Mouse (Mus musculus): ENCODE results near the gene Zfp114. TPM values are rescaled to one million over a fixed set of nuclear protein-coding genes. Genes with fewer than 3 reads are reported as not detected.

Zfp114 gene
- 0.11 TPM for polyA plus RNA-seq (2014; fragmentation: Illumina TruSeq; extraction: RNeasy Lipid Tissue Mini Kit (QIAGEN cat#74804); ENCODE audit: low replicate concordance)

DNA sequence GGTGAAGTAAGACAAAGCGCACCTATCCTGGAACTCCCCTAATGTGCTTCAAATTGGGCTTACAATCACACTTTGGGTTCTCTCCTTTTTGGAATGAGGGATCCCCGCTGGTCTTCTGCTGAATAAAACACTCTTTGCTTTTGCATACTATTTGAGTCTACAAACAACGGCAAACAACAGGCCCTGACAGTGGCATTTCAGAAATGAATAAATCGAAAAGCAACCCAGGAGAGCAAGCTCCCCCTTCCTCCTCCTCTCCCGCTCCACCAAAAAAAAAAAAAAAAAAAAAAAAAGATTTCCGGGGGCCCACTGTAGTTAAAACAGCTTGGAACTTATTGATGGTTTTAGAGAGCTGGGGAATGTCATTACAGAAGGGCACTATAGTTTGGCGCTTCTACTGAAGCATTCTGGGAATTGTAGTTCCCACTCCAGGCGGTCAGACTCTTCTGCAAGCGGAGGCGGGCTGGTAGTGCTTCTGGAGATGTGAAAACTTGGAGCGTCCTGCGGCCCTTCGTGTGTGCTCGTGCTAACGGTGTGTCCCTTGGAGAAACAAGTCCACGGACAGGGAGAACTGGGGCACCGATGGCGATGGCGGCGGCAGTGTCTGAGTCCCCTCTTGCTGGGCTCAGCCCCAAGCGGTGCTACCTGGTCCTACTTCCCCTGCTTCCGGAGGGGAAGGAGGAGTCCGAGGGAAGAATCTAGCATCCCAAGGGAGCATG, at the start of gene Zfp114:
Gene Zfp114 (plus strand): TSS at position 443 of the 719 bp plus-strand sequence.

DNA sequence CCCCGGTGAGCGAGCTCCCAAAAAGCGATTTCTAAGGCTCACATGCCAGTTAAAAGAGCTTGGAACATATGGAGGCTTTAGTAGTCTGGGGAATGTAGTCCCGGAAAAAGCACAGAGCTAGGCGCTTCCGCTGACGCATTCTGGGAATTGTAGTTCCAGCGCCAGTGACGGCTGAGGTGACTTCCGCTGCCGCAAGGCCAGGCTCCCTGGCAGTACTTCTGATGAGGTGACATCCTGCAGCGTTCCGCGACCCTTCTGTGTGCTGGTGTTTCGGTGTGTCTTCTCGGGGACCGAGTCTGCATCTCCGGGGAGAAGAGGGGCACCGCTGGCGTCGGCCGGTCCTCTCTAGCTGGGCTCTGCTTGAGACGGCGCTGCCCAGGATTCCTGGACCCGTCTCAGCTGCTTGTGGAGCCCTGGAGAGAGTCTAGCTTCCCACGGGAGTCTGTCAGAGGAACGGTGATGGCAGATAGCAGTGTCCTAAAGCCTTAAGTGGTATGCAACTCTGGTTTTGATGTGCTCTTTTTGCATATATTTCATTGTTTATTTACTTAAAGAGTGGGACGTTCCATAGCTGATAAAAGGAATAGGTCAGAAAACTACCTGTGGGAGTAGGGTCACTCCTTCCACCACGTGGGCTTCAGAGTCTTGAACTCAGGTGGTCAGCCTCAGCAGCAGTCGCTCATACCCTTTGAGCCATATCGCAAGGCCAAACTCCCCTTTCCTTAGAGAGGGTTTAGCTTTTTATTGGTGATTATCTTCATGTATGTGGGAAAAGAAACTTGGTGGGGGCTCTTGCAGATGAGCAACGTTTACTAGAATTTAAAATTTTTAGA, 40.6 kb upstream of the Zfp114 start, which contains the start of gene Zfp235:
Gene Zfp235 (plus strand): TSS at position 174 of the 833 bp plus-strand sequence.

DNA sequence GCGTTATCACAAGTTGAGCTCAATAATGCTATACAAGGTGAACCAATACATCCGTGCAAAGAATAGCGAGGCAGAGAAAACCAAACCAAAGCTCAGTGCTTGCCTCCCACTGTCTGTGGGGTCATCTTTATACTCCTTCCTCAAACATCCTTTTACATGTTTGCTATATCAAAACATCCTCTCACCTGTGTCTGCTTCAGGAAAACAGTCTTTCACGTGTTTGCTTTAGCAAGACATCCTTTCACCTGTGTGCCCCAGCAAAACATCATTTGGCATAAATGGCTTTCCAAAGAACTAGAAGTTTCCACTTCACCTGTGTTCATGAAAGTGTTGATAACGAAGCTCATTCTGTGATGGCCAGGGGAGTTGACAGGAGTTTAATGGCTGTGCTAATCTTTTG, 36.5 kb downstream of the Zfp114 start, which contains the start of gene Zfp111:
Gene Zfp111 (minus strand): TSS at position 101 of the 400 bp plus-strand sequence.

Other genes starting within 250 kb of the Zfp114 start
- not detected for gene Vmn1r179, start 248.1 kb upstream of the Zfp114 start, polyA plus RNA-seq (2014; fragmentation: Illumina TruSeq; extraction: RNeasy Lipid Tissue Mini Kit (QIAGEN cat#74804); ENCODE audit: low replicate concordance)
- not detected for gene Vmn1r180, start 224.4 kb upstream of the Zfp114 start, polyA plus RNA-seq (2014; fragmentation: Illumina TruSeq; extraction: RNeasy Lipid Tissue Mini Kit (QIAGEN cat#74804); ENCODE audit: low replicate concordance)
- not detected for gene Vmn1r181, start 200.4 kb upstream of the Zfp114 start, polyA plus RNA-seq (2014; fragmentation: Illumina TruSeq; extraction: RNeasy Lipid Tissue Mini Kit (QIAGEN cat#74804); ENCODE audit: low replicate concordance)
- gene V1rd19, start 173.4 kb upstream of the Zfp114 start, polyA plus RNA-seq (2014; fragmentation: Illumina TruSeq; extraction: RNeasy Lipid Tissue Mini Kit (QIAGEN cat#74804); ENCODE audit: low replicate concordance), result not detected
- gene Vmn1r183, start 121.8 kb upstream of the Zfp114 start, polyA plus RNA-seq (2014; fragmentation: Illumina TruSeq; extraction: RNeasy Lipid Tissue Mini Kit (QIAGEN cat#74804); ENCODE audit: low replicate concordance), result not detected
- gene Zfp180, start 93.1 kb upstream of the Zfp114 start, polyA plus RNA-seq (2014; fragmentation: Illumina TruSeq; extraction: RNeasy Lipid Tissue Mini Kit (QIAGEN cat#74804); ENCODE audit: low replicate concordance), result 7.6 TPM
- gene Zfp112, start 62.7 kb upstream of the Zfp114 start, polyA plus RNA-seq (2014; fragmentation: Illumina TruSeq; extraction: RNeasy Lipid Tissue Mini Kit (QIAGEN cat#74804); ENCODE audit: low replicate concordance), result 1.0 TPM
- 4.6 TPM for gene Zfp235, start 40.9 kb upstream of the Zfp114 start, polyA plus RNA-seq (2014; fragmentation: Illumina TruSeq; extraction: RNeasy Lipid Tissue Mini Kit (QIAGEN cat#74804); ENCODE audit: low replicate concordance)
- 3.9 TPM for gene Zfp111, start 36.4 kb downstream of the Zfp114 start, polyA plus RNA-seq (2014; fragmentation: Illumina TruSeq; extraction: RNeasy Lipid Tissue Mini Kit (QIAGEN cat#74804); ENCODE audit: low replicate concordance)
- gene Zfp109, start 62.5 kb downstream of the Zfp114 start, polyA plus RNA-seq (2014; fragmentation: Illumina TruSeq; extraction: RNeasy Lipid Tissue Mini Kit (QIAGEN cat#74804); ENCODE audit: low replicate concordance), result 1.0 TPM
- 2.0 TPM for gene Zfp108, start 79.7 kb downstream of the Zfp114 start, polyA plus RNA-seq (2014; fragmentation: Illumina TruSeq; extraction: RNeasy Lipid Tissue Mini Kit (QIAGEN cat#74804); ENCODE audit: low replicate concordance)
- gene Zfp93, start 95.4 kb downstream of the Zfp114 start, polyA plus RNA-seq (2014; fragmentation: Illumina TruSeq; extraction: RNeasy Lipid Tissue Mini Kit (QIAGEN cat#74804); ENCODE audit: low replicate concordance), result 2.7 TPM
- gene Zfp61, start 126.2 kb downstream of the Zfp114 start, polyA plus RNA-seq (2014; fragmentation: Illumina TruSeq; extraction: RNeasy Lipid Tissue Mini Kit (QIAGEN cat#74804); ENCODE audit: low replicate concordance), result 2.2 TPM
- 0.85 TPM for gene Zfp94, start 141.6 kb downstream of the Zfp114 start, polyA plus RNA-seq (2014; fragmentation: Illumina TruSeq; extraction: RNeasy Lipid Tissue Mini Kit (QIAGEN cat#74804); ENCODE audit: low replicate concordance)
- gene Tescl, start 158.9 kb downstream of the Zfp114 start, polyA plus RNA-seq (2014; fragmentation: Illumina TruSeq; extraction: RNeasy Lipid Tissue Mini Kit (QIAGEN cat#74804); ENCODE audit: low replicate concordance), result not detected
- gene Lypd5, start 174.1 kb downstream of the Zfp114 start, polyA plus RNA-seq (2014; fragmentation: Illumina TruSeq; extraction: RNeasy Lipid Tissue Mini Kit (QIAGEN cat#74804); ENCODE audit: low replicate concordance), result not detected
- gene Kcnn4, start 195.2 kb downstream of the Zfp114 start, polyA plus RNA-seq (2014; fragmentation: Illumina TruSeq; extraction: RNeasy Lipid Tissue Mini Kit (QIAGEN cat#74804); ENCODE audit: low replicate concordance), result 0.11 TPM
- gene Smg9, start 224.6 kb downstream of the Zfp114 start, polyA plus RNA-seq (2014; fragmentation: Illumina TruSeq; extraction: RNeasy Lipid Tissue Mini Kit (QIAGEN cat#74804); ENCODE audit: low replicate concordance), result 0.33 TPM

Data from small intestine, adult 10 weeks (tissue).